Mouse (Mus musculus): ENCODE data around the gene Srpk2.

GRCm38 (mm10) chr5:23684517-23684916, at the start of gene Srpk2:
- TF ChIP-seq CTCF (IDR thresholded peaks at IDR 0.05; ENCODE audit: insufficient read depth, low read length), result no peak
- TF ChIP-seq POLR2A (IDR thresholded peaks at IDR 0.05; ENCODE audit: borderline replicate concordance, extremely low read depth, low read depth, low read length), result no peak

All from lung, adult 2 months (tissue).